Mouse (Mus musculus): ENCODE data around the gene Cops3. TPM values are rescaled to one million over a fixed set of nuclear protein-coding genes. Genes with fewer than 3 reads are reported as not detected.

Cops3 gene
- polyA plus RNA-seq, 1 experiment, result 56.9 TPM

GRCm38 (mm10) chr11:59804409-59805110 lies 35.1 kb downstream of the Cops3 start:
- TF ChIP-seq CTCF (IDR thresholded peaks at IDR 0.05; ENCODE audit: control insufficient read depth, insufficient read depth, insufficient replicate concordance, low read depth, low read length), result no peak
- H3K36me3 ChIP-seq (ENCODE audit: control insufficient read depth, insufficient read depth, low read length), result no peaks in the 10 kb centered on the region; the same call in none of the 2 replicates
- no peak overlapping the region for H3K4me3 ChIP-seq (ENCODE audit: control insufficient read depth, low read depth, low read length)
- peaks cover 5% of the 10 kb centered on the region for H3K4me1 ChIP-seq (ENCODE audit: control insufficient read depth, insufficient read depth, low read length)
- H3K27me3 ChIP-seq (ENCODE audit: control insufficient read depth, insufficient read depth, low read length), result no peaks in the 10 kb centered on the region
- no peak overlapping the region for H3K27ac ChIP-seq (ENCODE audit: control insufficient read depth, insufficient read depth, low read depth, low read length)

- Histone ChIP-seq H3K4me3 (ENCODE audit: control insufficient read depth, low read depth, low read length) (no peak overlapping the region), H3K27ac (ENCODE audit: control insufficient read depth, insufficient read depth, low read depth, low read length) (no peak overlapping the region), H3K4me1 (ENCODE audit: control insufficient read depth, insufficient read depth, low read length) (peaks cover 2% of the 10 kb centered on the region; the same call in 1 of the 2 replicates), H3K27me3 (ENCODE audit: control insufficient read depth, insufficient read depth, low read length) (no peaks in the 10 kb centered on the region), H3K36me3 (ENCODE audit: control insufficient read depth, insufficient read depth, low read length) (no peaks in the 10 kb centered on the region; the same call in none of the 2 replicates)
- no peak for TF ChIP-seq POLR2A (IDR thresholded peaks at IDR 0.05; ENCODE audit: control insufficient read depth, low read depth, low read length)
- TF ChIP-seq CTCF (IDR thresholded peaks at IDR 0.05; ENCODE audit: control insufficient read depth, insufficient read depth, insufficient replicate concordance, low read depth, low read length), result no peak
Measured at GRCm38 (mm10) chr11:59803516-59803915, 36.1 kb downstream of the Cops3 start.

DNA sequence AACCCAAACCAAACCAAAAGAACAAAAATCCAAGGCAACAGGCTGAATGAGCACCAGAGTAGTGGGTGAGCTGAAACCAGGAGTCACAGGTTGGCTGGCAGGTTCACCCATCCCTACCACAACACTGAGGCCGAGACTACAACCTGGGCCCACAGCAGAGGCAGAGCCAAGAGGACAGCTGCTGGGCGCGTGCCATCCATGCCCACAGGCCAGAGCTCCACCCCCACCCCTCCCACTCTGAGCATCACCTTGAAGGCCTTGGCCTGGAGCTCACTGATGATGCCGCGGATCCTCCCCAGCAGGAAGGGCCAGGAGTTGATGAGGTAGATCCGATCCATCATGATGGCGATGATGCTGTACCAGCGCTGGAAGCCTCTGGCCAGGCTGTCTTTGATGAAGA lies 37.8 kb downstream of the Cops3 start:
- no peaks in the 10 kb centered on the region; the same call in none of the 2 replicates for H3K36me3 ChIP-seq (ENCODE audit: control insufficient read depth, insufficient read depth, low read length)
- TF ChIP-seq POLR2A (IDR thresholded peaks at IDR 0.05; ENCODE audit: control insufficient read depth, low read depth, low read length), result no peak
- TF ChIP-seq CTCF (IDR thresholded peaks at IDR 0.05; ENCODE audit: control insufficient read depth, insufficient read depth, insufficient replicate concordance, low read depth, low read length), result no peak
- H3K4me1 ChIP-seq (ENCODE audit: control insufficient read depth, insufficient read depth, low read length), result no peaks in the 10 kb centered on the region
- no peaks in the 10 kb centered on the region for H3K27me3 ChIP-seq (ENCODE audit: control insufficient read depth, insufficient read depth, low read length)
- H3K4me3 ChIP-seq (ENCODE audit: control insufficient read depth, low read depth, low read length), result no peak overlapping the region
- no peak overlapping the region for H3K27ac ChIP-seq (ENCODE audit: control insufficient read depth, insufficient read depth, low read depth, low read length)

DNA sequence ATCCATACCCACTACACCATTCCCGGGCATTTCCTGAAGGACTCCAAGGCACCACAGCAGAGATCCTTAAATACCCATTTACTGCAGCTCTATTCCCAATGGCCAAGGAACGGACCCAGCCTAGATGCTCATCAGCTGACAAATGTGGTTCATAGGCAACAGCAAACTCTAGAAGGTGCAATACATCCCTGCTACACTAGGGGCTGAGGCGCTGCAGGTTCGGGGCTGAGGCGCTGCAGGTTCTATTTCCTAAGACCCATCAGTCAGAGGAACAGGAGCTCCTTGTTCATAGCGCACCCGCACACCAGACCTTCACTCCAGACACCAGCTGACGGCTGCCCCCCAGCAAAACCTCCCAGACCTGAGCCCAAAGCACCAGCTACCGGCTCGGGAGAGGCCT lies 39.2 kb downstream of the Cops3 start:
- Histone ChIP-seq H3K36me3 (ENCODE audit: control insufficient read depth, insufficient read depth, low read length) (no peaks in the 10 kb centered on the region; the same call in none of the 2 replicates), H3K4me1 (ENCODE audit: control insufficient read depth, insufficient read depth, low read length) (no peaks in the 10 kb centered on the region), H3K27ac (ENCODE audit: control insufficient read depth, insufficient read depth, low read depth, low read length) (no peak overlapping the region), H3K27me3 (ENCODE audit: control insufficient read depth, insufficient read depth, low read length) (no peaks in the 10 kb centered on the region), H3K4me3 (ENCODE audit: control insufficient read depth, low read depth, low read length) (no peak overlapping the region)
- TF ChIP-seq POLR2A (IDR thresholded peaks at IDR 0.05; ENCODE audit: control insufficient read depth, low read depth, low read length) (no peak), CTCF (IDR thresholded peaks at IDR 0.05; ENCODE audit: control insufficient read depth, insufficient read depth, insufficient replicate concordance, low read depth, low read length) (no peak)

DNA sequence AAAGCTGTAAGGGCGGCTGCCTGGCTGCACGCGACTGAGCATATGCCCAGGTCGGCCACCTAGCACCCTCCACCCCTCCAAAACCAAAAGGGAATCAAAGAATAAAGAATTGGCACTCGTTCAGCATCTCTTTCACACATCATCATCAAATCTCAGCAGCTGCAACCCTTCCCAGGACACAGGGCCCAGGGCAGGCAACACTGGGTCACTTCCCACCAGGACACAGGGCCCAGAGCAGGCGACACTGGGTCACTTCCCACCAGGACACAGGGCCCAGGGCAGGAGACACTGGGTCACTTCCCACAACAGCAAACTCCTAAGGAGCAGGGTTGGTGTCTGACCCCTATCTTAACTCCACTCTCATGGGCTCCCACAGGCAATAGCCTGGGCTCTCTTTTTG lies 46.2 kb downstream of the Cops3 start:
- H3K4me1 ChIP-seq (ENCODE audit: control insufficient read depth, insufficient read depth, low read length), result no peaks in the 10 kb centered on the region
- H3K36me3 ChIP-seq (ENCODE audit: control insufficient read depth, insufficient read depth, low read length), result no peaks in the 10 kb centered on the region; the same call in 1 of the 2 replicates
- no peaks in the 10 kb centered on the region for H3K27me3 ChIP-seq (ENCODE audit: control insufficient read depth, insufficient read depth, low read length)
- H3K4me3 ChIP-seq (ENCODE audit: control insufficient read depth, low read depth, low read length), result no peak overlapping the region
- H3K27ac ChIP-seq (ENCODE audit: control insufficient read depth, insufficient read depth, low read depth, low read length), result no peak overlapping the region
- TF ChIP-seq CTCF (IDR thresholded peaks at IDR 0.05; ENCODE audit: control insufficient read depth, insufficient read depth, insufficient replicate concordance, low read depth, low read length), result no peak
- no peak for TF ChIP-seq POLR2A (IDR thresholded peaks at IDR 0.05; ENCODE audit: control insufficient read depth, low read depth, low read length)

- H3K4me1 ChIP-seq (ENCODE audit: control insufficient read depth, insufficient read depth, low read length), result peaks cover 7% of the 10 kb centered on the region
- H3K36me3 ChIP-seq (ENCODE audit: control insufficient read depth, insufficient read depth, low read length), result peaks cover 4% of the 10 kb centered on the region
- H3K27ac ChIP-seq (ENCODE audit: control insufficient read depth, insufficient read depth, low read depth, low read length), result no peak overlapping the region
- TF ChIP-seq CTCF (IDR thresholded peaks at IDR 0.05; ENCODE audit: control insufficient read depth, insufficient read depth, insufficient replicate concordance, low read depth, low read length) (no peak), POLR2A (IDR thresholded peaks at IDR 0.05; ENCODE audit: control insufficient read depth, low read depth, low read length) (no peak)
- H3K4me3 ChIP-seq (ENCODE audit: control insufficient read depth, low read depth, low read length), result no peak overlapping the region
- no peaks in the 10 kb centered on the region for H3K27me3 ChIP-seq (ENCODE audit: control insufficient read depth, insufficient read depth, low read length)
Measured at GRCm38 (mm10) chr11:59789311-59789710, 50.3 kb downstream of the Cops3 start.

DNA sequence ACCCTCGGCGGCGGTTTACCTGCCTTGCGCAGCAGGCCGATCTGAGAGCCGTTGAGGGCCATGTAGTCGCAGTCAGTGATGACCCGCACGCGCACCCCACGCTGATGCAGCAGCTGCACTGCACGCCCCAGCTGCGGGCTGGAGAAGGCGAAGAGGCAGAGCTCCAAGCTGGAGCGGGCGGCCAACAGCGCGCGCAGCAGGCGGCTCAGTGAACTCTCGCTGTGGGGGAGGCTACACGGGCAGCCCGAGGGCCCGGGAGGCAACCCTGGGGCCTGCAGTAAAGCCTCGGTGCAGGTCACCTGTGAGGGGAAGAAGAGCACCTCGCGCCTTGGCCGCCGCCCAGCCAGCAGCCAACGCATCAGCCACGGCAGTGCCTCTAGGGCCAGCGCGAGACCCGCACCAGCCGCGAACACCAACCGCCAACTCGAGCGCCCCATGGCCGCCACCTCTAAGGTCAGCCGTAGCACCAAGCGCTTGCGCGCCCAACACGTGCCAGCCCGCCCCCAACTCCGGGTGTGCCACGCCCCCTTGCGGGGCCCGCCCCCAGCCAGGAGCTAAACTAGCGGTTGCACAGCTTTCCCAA lies 52.3 kb downstream of the Cops3 start, which contains the start of gene Pld6:
TSS of gene Pld6 (minus strand) at position 447 of the 583 bp plus-strand sequence.
- peak; percentile 31 for TF ChIP-seq POLR2A (IDR thresholded peaks at IDR 0.05; ENCODE audit: control insufficient read depth, low read depth, low read length)
- TF ChIP-seq CTCF (IDR thresholded peaks at IDR 0.05; ENCODE audit: control insufficient read depth, insufficient read depth, insufficient replicate concordance, low read depth, low read length), result no peak
- H3K27me3 ChIP-seq (ENCODE audit: control insufficient read depth, insufficient read depth, low read length), result no peaks in the 10 kb centered on the region
- peak within 1 kb of the TSS; percentile 85 for H3K4me3 ChIP-seq (ENCODE audit: control insufficient read depth, low read depth, low read length)
- peaks cover 7% of the 10 kb centered on the region for H3K4me1 ChIP-seq (ENCODE audit: control insufficient read depth, insufficient read depth, low read length)
- peaks cover 6% of the 10 kb centered on the region for H3K36me3 ChIP-seq (ENCODE audit: control insufficient read depth, insufficient read depth, low read length)
- H3K27ac ChIP-seq (ENCODE audit: control insufficient read depth, insufficient read depth, low read depth, low read length), result peak within 1 kb of the TSS; percentile 92

All from testis, adult 2 months (tissue).